Mouse (Mus musculus): Measurements from ENCODE around the gene Osbpl5. TPM values are rescaled to one million over a fixed set of nuclear protein-coding genes. Genes with fewer than 3 reads are reported as not detected.

The Osbpl5 gene
- 47.6 and 56.8 TPM in 2 replicates for polyA plus RNA-seq (2015; fragmentation: Nextera tagmentation; extraction: Ambion mirVana)

GRCm38 (mm10) chr7:143756125-143757026 is at the start of gene Osbpl5:
Osbpl5 (minus strand) TSS chr7:143756985.
- TF ChIP-seq EP300 (IDR thresholded peaks at IDR 0.05): no peak
- no peak for TF ChIP-seq CTCF (IDR thresholded peaks at IDR 0.05)
- DNase-seq (ENCODE audit: low spot score): no peak
- Histone ChIP-seq H3K36me3 (ENCODE audit: insufficient read depth, low read length) (no peaks in the 10 kb centered on the region), H3K27ac (ENCODE audit: low read length) (no peak within 1 kb of the TSS), H3K27me3 (replicated peaks; ENCODE audit: insufficient read depth, low read length) (no peaks in the 10 kb centered on the region; the same call in 1 of the 2 replicates), H3K4me1 (ENCODE audit: insufficient read depth, low read depth, low read length) (peaks cover 6% of the 10 kb centered on the region; the same call in 1 of the 2 replicates), H3K4me2 (replicated peaks; ENCODE audit: low read depth, low read length) (peak within 1 kb of the TSS; percentile 57), H3K4me3 (ENCODE audit: low read depth, low read length) (peak within 1 kb of the TSS; percentile 25), H3K9me3 (ENCODE audit: low read length) (no peaks in the 10 kb centered on the region), H3K9ac (replicated peaks; ENCODE audit: low read depth) (no peak within 1 kb of the TSS)
- peak; percentile 2; the same call in 1 of the 2 replicates for ATAC-seq
- 27% methylated on average over 21 of the region's 22 CpGs for WGBS

GRCm38 (mm10) chr7:143805199-143805624 is 48.4 kb upstream of the Osbpl5 start:
- H3K4me3 ChIP-seq (ENCODE audit: low read depth, low read length): no peak overlapping the region
- no peaks in the 10 kb centered on the region for H3K27me3 ChIP-seq (replicated peaks; ENCODE audit: insufficient read depth, low read length)
- DNase-seq (ENCODE audit: low spot score) (peak; percentile 75), ATAC-seq (peak; percentile 79)
- no peak overlapping the region for H3K4me2 ChIP-seq (replicated peaks; ENCODE audit: low read depth, low read length)
- H3K9ac ChIP-seq (replicated peaks; ENCODE audit: low read depth): no peak overlapping the region
- TF ChIP-seq EP300 (IDR thresholded peaks at IDR 0.05) (peak; percentile 63), CTCF (IDR thresholded peaks at IDR 0.05) (no peak)
- H3K36me3 ChIP-seq (ENCODE audit: insufficient read depth, low read length): 0 out of 2 replicates have a peak, but pooled peaks cover 7% of the 10 kb centered on the region
- 36% methylated on average over 5 of the region's 5 CpGs for WGBS
- no peaks in the 10 kb centered on the region for H3K4me1 ChIP-seq (ENCODE audit: insufficient read depth, low read depth, low read length)
- no peak overlapping the region for H3K27ac ChIP-seq (ENCODE audit: low read length)
- no peaks in the 10 kb centered on the region for H3K9me3 ChIP-seq (ENCODE audit: low read length)

GRCm38 (mm10) chr7:143801195-143802065 is 44.6 kb upstream of the Osbpl5 start:
- no peak overlapping the region for H3K27ac ChIP-seq (ENCODE audit: low read length)
- DNase-seq (ENCODE audit: low spot score): no peak
- TF ChIP-seq EP300 (IDR thresholded peaks at IDR 0.05) (no peak), CTCF (IDR thresholded peaks at IDR 0.05) (no peak)
- H3K4me2 ChIP-seq (replicated peaks; ENCODE audit: low read depth, low read length): no peak overlapping the region
- peaks cover 15% of the 10 kb centered on the region; the same call in 1 of the 2 replicates for H3K36me3 ChIP-seq (ENCODE audit: insufficient read depth, low read length)
- no peak overlapping the region for H3K4me3 ChIP-seq (ENCODE audit: low read depth, low read length)
- no peak for ATAC-seq
- no peaks in the 10 kb centered on the region for H3K4me1 ChIP-seq (ENCODE audit: insufficient read depth, low read depth, low read length)
- 76% methylated on average over 8 of the region's 8 CpGs for WGBS
- H3K9ac ChIP-seq (replicated peaks; ENCODE audit: low read depth): no peak overlapping the region
- H3K9me3 ChIP-seq (ENCODE audit: low read length): no peaks in the 10 kb centered on the region
- no peaks in the 10 kb centered on the region for H3K27me3 ChIP-seq (replicated peaks; ENCODE audit: insufficient read depth, low read length)

- no peak overlapping the region for H3K9ac ChIP-seq (replicated peaks; ENCODE audit: low read depth)
- no peak overlapping the region for H3K4me3 ChIP-seq (ENCODE audit: low read depth, low read length)
- DNase-seq (ENCODE audit: low spot score): no peak
- WGBS: 78% methylated on average over 1 of the region's 1 CpGs
- TF ChIP-seq EP300 (IDR thresholded peaks at IDR 0.05) (no peak), CTCF (IDR thresholded peaks at IDR 0.05) (no peak)
- no peaks in the 10 kb centered on the region for H3K4me1 ChIP-seq (ENCODE audit: insufficient read depth, low read depth, low read length)
- peaks cover 15% of the 10 kb centered on the region; the same call in 1 of the 2 replicates for H3K36me3 ChIP-seq (ENCODE audit: insufficient read depth, low read length)
- ATAC-seq: no peak
- H3K4me2 ChIP-seq (replicated peaks; ENCODE audit: low read depth, low read length): no peak overlapping the region
- no peaks in the 10 kb centered on the region for H3K9me3 ChIP-seq (ENCODE audit: low read length)
- no peak overlapping the region for H3K27ac ChIP-seq (ENCODE audit: low read length)
- no peaks in the 10 kb centered on the region for H3K27me3 ChIP-seq (replicated peaks; ENCODE audit: insufficient read depth, low read length)
Observed at GRCm38 (mm10) chr7:143800770-143801169, 44.0 kb upstream of the Osbpl5 start.

- Histone ChIP-seq H3K9ac (replicated peaks; ENCODE audit: low read depth) (no peak overlapping the region), H3K27me3 (replicated peaks; ENCODE audit: insufficient read depth, low read length) (no peaks in the 10 kb centered on the region), H3K4me1 (ENCODE audit: insufficient read depth, low read depth, low read length) (no peaks in the 10 kb centered on the region), H3K27ac (ENCODE audit: low read length) (no peak overlapping the region), H3K4me3 (ENCODE audit: low read depth, low read length) (no peak overlapping the region), H3K4me2 (replicated peaks; ENCODE audit: low read depth, low read length) (no peak overlapping the region), H3K9me3 (ENCODE audit: low read length) (no peaks in the 10 kb centered on the region), H3K36me3 (ENCODE audit: insufficient read depth, low read length) (peaks cover 20% of the 10 kb centered on the region; the same call in 1 of the 2 replicates)
- no peak for DNase-seq (ENCODE audit: low spot score)
- TF ChIP-seq EP300 (IDR thresholded peaks at IDR 0.05) (no peak), CTCF (IDR thresholded peaks at IDR 0.05) (no peak)
- ATAC-seq: no peak
- 84% methylated on average over 4 of the region's 4 CpGs for WGBS
Observed at GRCm38 (mm10) chr7:143798783-143799182, 42.0 kb upstream of the Osbpl5 start.

- peak; percentile 69 for DNase-seq (ENCODE audit: low spot score)
- H3K9me3 ChIP-seq (ENCODE audit: low read length): no peaks in the 10 kb centered on the region
- H3K27me3 ChIP-seq (replicated peaks; ENCODE audit: insufficient read depth, low read length): no peaks in the 10 kb centered on the region
- H3K4me3 ChIP-seq (ENCODE audit: low read depth, low read length): no peak overlapping the region
- WGBS: 47% methylated on average over 4 of the region's 4 CpGs
- no peak overlapping the region for H3K4me2 ChIP-seq (replicated peaks; ENCODE audit: low read depth, low read length)
- H3K9ac ChIP-seq (replicated peaks; ENCODE audit: low read depth): no peak overlapping the region
- no peak for TF ChIP-seq EP300 (IDR thresholded peaks at IDR 0.05)
- peak; percentile 71 for TF ChIP-seq CTCF (IDR thresholded peaks at IDR 0.05)
- ATAC-seq: peak; percentile 68
- peaks cover 10% of the 10 kb centered on the region; the same call in 1 of the 2 replicates for H3K36me3 ChIP-seq (ENCODE audit: insufficient read depth, low read length)
- no peaks in the 10 kb centered on the region for H3K4me1 ChIP-seq (ENCODE audit: insufficient read depth, low read depth, low read length)
- H3K27ac ChIP-seq (ENCODE audit: low read length): no peak overlapping the region
Observed at GRCm38 (mm10) chr7:143793121-143793520, 36.3 kb upstream of the Osbpl5 start.

All from lung, postnatal 0 days (tissue).